Mouse (Mus musculus): ENCODE measurements around the gene Podxl2. TPM values are rescaled to one million over a fixed set of nuclear protein-coding genes. Genes with fewer than 3 reads are reported as not detected.

The Podxl2 gene
- total RNA-seq, 2 experiments from 2014 or later, result 47.1 to 54.4 TPM

DNA sequence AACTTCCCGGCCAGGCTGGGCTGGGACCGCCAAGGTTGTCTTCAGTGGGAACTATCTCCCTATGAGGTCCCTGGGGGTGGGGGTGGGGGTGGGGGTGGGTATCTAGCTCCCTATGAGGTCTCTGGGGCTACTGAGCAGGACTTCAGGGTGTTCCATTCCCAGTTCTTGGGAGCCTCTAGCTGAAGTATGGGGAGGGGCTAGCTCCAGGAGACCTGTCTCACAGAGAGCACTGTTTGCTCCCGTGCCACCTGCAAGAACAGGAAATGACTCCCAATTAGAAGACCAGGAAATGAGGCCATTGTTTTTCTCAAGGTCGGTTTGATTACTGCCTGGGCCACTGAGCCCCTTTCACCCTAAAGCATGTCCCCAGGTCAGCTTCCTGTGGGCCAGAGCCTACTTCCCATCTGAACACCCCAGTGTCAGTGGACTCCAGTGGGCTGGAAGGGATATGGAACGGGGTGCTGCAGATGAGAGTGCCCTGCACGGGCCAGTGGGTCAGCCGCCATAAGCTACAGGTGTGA is 62.9 kb downstream of the Podxl2 start:
- intact Hi-C loops (cut with DNase I; ENCODE audit: low total_unique reads), result no loop called here
- no peak for DNase-seq

- DNase-seq, result no peak
- intact Hi-C loops (cut with DNase I; ENCODE audit: low total_unique reads), result no loop called here
These were observed 63.4 kb downstream of the Podxl2 start for GRCm38 (mm10) chr6:88811396-88811795.

DNA sequence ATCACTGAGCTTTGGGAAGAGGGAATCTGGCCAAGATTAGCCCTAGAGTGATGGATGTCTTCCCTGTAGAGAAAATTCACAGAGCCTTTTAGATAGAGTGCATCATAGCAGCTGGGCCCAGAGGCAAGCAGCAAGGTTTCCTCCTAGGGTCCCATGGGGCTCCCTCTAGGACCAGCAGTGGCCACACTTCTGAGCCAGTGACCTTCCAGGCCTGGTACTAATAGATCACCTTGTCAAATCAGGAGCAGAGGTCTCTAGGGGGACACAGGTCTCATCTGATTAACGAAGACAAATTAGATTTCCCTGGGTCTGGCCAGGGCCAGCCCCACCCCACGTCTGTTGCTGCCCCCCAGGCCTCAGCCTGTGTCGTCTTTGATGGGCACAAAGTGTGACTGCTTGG is 64.6 kb downstream of the Podxl2 start:
- DNase-seq, result no peak
- intact Hi-C loops (cut with DNase I; ENCODE audit: low total_unique reads), result no loop called here

GRCm38 (mm10) chr6:88809091-88810037 is 65.5 kb downstream of the Podxl2 start:
- intact Hi-C loops (cut with DNase I; ENCODE audit: low total_unique reads), result no loop called here
- DNase-seq, result no peak

DNA sequence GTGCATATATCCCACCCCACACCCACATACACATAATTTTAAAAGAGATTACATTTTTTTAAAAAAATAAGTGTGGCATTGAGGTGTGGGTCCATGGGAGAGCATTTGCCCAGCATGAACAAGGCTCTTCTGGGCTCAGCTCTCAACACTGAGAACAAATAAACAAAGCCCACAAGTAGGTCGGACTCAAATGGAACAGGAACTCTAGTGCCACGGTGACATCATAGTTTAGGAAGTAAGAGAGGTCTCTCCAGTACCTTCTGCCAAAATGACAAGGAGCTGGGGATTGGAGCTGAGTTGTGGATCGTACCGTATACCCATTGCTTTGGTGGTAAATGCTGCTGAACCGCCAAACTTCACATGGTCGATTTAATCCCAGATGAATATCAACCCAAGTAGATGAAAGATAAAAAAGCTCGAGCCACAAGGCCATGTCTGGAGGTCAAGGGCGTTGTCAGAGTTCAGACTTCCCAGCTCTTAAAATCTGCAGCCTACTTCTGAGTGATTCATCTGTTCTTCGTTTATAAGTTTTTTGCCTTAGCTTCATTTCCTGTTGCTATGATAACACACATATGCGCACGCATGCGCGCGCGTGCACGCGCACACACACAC is 69.8 kb downstream of the Podxl2 start:
- DNase-seq, result no peak
- intact Hi-C loops (cut with DNase I; ENCODE audit: low total_unique reads), result no loop called here

DNA sequence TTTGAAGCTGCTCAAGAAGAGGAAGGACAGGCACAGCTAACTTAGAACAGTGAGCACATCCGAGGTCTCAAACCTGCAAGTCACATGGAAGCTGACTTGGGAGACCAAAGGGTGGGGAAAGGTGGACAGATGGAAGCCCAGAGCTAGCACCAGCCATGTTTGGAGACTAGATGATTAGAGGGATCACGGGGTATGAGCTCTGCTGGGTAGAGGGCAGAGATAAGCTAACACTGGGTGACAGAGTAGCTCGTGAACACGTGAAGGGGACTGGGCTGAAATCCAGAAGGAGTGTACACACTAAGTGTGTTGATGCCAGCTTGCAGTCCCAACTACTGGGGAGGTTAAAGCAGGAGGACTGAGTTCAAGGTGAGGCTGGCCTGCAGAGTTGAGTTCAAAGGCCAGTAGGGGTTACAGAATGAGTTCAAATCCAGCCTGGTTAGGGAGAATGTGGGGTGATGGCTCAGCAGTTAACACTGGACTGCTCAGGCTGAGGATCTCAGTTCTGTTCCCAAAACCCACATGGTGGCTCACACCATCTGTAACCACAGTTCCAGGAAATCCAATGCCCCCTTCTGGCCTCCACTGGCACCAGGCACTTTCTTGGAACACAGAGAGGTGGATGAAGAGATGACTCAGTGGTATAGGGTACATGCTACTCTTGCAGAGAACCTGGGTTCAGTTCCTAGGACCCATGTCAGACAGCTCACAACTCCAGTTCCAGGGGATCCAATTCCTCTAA is 70.7 kb downstream of the Podxl2 start:
- no peak for DNase-seq
- intact Hi-C loops (cut with DNase I; ENCODE audit: low total_unique reads), result no loop called here

DNA sequence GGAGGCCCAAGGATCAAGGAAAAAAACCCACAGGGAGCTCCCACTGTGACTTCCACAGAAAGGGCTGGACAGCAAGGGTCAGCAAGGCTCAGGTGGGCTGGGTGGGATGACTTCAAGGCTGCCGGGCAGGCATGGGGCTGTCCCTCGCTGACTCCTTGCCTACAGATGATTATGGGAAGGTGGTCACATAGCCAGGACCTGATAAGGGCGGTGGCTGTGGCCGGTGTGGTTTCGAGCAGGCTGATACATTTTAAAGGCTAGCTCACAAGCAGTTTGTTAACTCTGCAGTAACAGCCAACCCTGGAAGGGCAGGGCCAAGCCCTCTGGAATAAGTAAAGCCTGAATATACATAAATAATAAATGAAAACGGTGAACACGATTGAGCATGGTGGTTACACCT is 71.8 kb downstream of the Podxl2 start:
- intact Hi-C loops (cut with DNase I; ENCODE audit: low total_unique reads), result no loop called here
- DNase-seq, result no peak

GRCm38 (mm10) chr6:88800735-88801134 is 74.1 kb downstream of the Podxl2 start:
- intact Hi-C loops (cut with DNase I; ENCODE audit: low total_unique reads), result no loop called here
- DNase-seq, result no peak

- DNase-seq, result no peak
- intact Hi-C loops (cut with DNase I; ENCODE audit: low total_unique reads), result no loop called here
These were observed 74.7 kb downstream of the Podxl2 start for GRCm38 (mm10) chr6:88800191-88800590.

- no peak for DNase-seq
- intact Hi-C loops (cut with DNase I; ENCODE audit: low total_unique reads), result no loop called here
These were observed 80.3 kb downstream of the Podxl2 start for GRCm38 (mm10) chr6:88794561-88794971.

DNA sequence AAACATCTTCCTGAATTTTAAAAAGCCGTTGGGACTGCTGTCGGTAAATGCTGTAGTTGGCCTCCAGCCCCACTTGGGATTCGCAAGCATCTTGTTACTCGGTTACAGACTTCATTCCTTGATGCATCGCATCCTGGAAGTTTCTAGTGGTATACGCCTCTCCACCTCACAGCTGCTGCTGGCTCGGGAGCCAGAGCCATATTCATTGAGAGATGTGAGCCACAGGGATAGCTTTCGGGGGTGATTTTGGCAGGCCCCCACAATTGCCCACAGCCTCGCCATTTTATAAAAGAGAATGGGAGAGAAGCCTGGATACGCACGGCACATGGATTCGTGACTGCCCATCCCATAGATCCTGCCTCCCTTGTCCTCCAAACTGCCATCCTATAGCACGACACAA is 81.0 kb downstream of the Podxl2 start:
- DNase-seq, result no peak
- intact Hi-C loops (cut with DNase I; ENCODE audit: low total_unique reads), result no loop called here

- intact Hi-C loops (cut with DNase I; ENCODE audit: low total_unique reads), result no loop called here
- DNase-seq, result no peak
These were observed 81.6 kb downstream of the Podxl2 start for GRCm38 (mm10) chr6:88793243-88793642.

Other genes with a start within 250 kb of the Podxl2 start
- gene Kbtbd12, start 237.1 kb downstream of the Podxl2 start, total RNA-seq (2021), result 10 to 100 TPM; 42.3 to 44.3 TPM
- 10 to 100 TPM; 64.9 to 70.5 TPM for gene Mgll, start 150.6 kb downstream of the Podxl2 start, total RNA-seq (2021)
- 10 to 100 TPM; 17.8 to 18.2 TPM for gene Abtb1, start 33.1 kb downstream of the Podxl2 start, total RNA-seq (2021)
- 1 to 10 TPM; 5.5 to 9.4 TPM for gene Mcm2, start 23.7 kb upstream of the Podxl2 start, total RNA-seq (2021)
- 10 to 100 TPM; 21.5 to 24.1 TPM for gene Tpra1, start 27.2 kb upstream of the Podxl2 start, total RNA-seq (2021)